Mouse (Mus musculus) limb, embryonic 10.5 days (tissue): ENCODE data around the gene Rps23. TPM values are rescaled to one million over a fixed set of nuclear protein-coding genes. Genes with fewer than 3 reads are reported as not detected.

ENCODE experiments used
- DNase-seq: peaks from one replicate; pipeline ENCODE4 v3.0.0-alpha.2; 2017; ENCODE audit warnings: low spot score
- H3K27ac ChIP-seq: fragments of 300-500 bp; sonication (generic); 2 replicates; pipeline ENCODE4 v1.5.1; 2016; ENCODE audit warnings: mild to moderate bottlenecking
- H3K27me3 ChIP-seq: fragments of 300-500 bp; sonication (generic); 2 replicates; pipeline ENCODE4 v1.6.1; 2016; ENCODE audit warnings: low read depth, mild to moderate bottlenecking; ENCODE audit not compliant: poor library complexity, severe bottlenecking
- H3K36me3 ChIP-seq: fragments of 300-500 bp; sonication (generic); 2 replicates; pipeline ENCODE4 v1.6.1; 2016; ENCODE audit warnings: mild to moderate bottlenecking, moderate library complexity
- H3K4me1 ChIP-seq: fragments of 300-500 bp; sonication (generic); 2 replicates; pipeline ENCODE4 v1.6.1; 2016
- H3K4me3 ChIP-seq: fragments of 300-500 bp; sonication (generic); 2 replicates; pipeline ENCODE4 v1.5.1; 2016; ENCODE audit warnings: mild to moderate bottlenecking, moderate library complexity
- H3K9me3 ChIP-seq: fragments of 300-500 bp; sonication (generic); replicated peaks from 2 replicates; pipeline ENCODE4 v1.6.1; 2016; ENCODE audit warnings: mild to moderate bottlenecking
- WGBS: fragments of 180-500 bp; shearing (Covaris S2); methylation state at CpG from one replicate; pipeline ENCODE4 v1.1.7; 2016; 5-methylcytosine and 5-hydroxymethylcytosine counted together
- polyA plus RNA-seq: library from polyadenylated mRNA; unstranded; fragments of >200 nt; fragmentation: Nextera tagmentation; extraction: Ambion mirVana; gene quantifications from 2 replicates; pipeline ENCODE4 v1.2.1, GENCODE M21; 2016

The Rps23 gene
- polyA plus RNA-seq, 1 experiment from 2014 or later, result 214 TPM

GRCm38 (mm10) chr13:90958894-90959293, 36.1 kb downstream of the Rps23 start:
- WGBS, result 70% methylated on average over 2 of the region's 2 CpGs
- Histone ChIP-seq H3K4me3 (no peak overlapping the region), H3K27me3 (no peaks in the 10 kb centered on the region), H3K36me3 (no peaks in the 10 kb centered on the region), H3K4me1 (no peaks in the 10 kb centered on the region), H3K9me3 (no peaks in the 10 kb centered on the region), H3K27ac (no peak overlapping the region)
- DNase-seq, result no peak

- no peaks in the 10 kb centered on the region for H3K9me3 ChIP-seq
- H3K27ac ChIP-seq, result no peak overlapping the region
- DNase-seq, result no peak
- no peak overlapping the region for H3K4me3 ChIP-seq
- no peaks in the 10 kb centered on the region for H3K27me3 ChIP-seq
- H3K4me1 ChIP-seq, result no peaks in the 10 kb centered on the region
- H3K36me3 ChIP-seq, result no peaks in the 10 kb centered on the region
- WGBS, result 93% methylated on average over 8 of the region's 8 CpGs
These were observed 37.8 kb downstream of the Rps23 start for GRCm38 (mm10) chr13:90960591-90960990.

- no peak for DNase-seq
- Histone ChIP-seq H3K36me3 (no peaks in the 10 kb centered on the region), H3K4me3 (no peak overlapping the region), H3K27me3 (no peaks in the 10 kb centered on the region), H3K27ac (no peak overlapping the region), H3K4me1 (peaks cover 4% of the 10 kb centered on the region; the same call in 1 of the 2 replicates), H3K9me3 (no peaks in the 10 kb centered on the region)
- WGBS, result 75% methylated on average over 10 of the region's 10 CpGs
These were observed 40.3 kb downstream of the Rps23 start for GRCm38 (mm10) chr13:90962836-90963760.

- H3K4me3 ChIP-seq, result no peak overlapping the region
- WGBS, result 92% methylated on average over 4 of the region's 4 CpGs
- no peak for DNase-seq
- H3K9me3 ChIP-seq, result no peaks in the 10 kb centered on the region
- H3K27me3 ChIP-seq, result no peaks in the 10 kb centered on the region
- H3K36me3 ChIP-seq, result no peaks in the 10 kb centered on the region
- H3K27ac ChIP-seq, result no peak overlapping the region
- peaks cover 4% of the 10 kb centered on the region; the same call in 1 of the 2 replicates for H3K4me1 ChIP-seq
These were observed 41.8 kb downstream of the Rps23 start for GRCm38 (mm10) chr13:90964511-90964910.

GRCm38 (mm10) chr13:90965996-90966395, 43.2 kb downstream of the Rps23 start:
- Histone ChIP-seq H3K9me3 (no peaks in the 10 kb centered on the region), H3K4me1 (peaks cover 4% of the 10 kb centered on the region; the same call in 1 of the 2 replicates), H3K36me3 (no peaks in the 10 kb centered on the region), H3K4me3 (no peak overlapping the region), H3K27me3 (no peaks in the 10 kb centered on the region), H3K27ac (no peak overlapping the region)
- 79% methylated on average over 8 of the region's 8 CpGs for WGBS
- DNase-seq, result no peak

- Histone ChIP-seq H3K27ac (0 out of 2 replicates have a peak overlapping the region, but pooled peaks have one; percentile 15), H3K9me3 (no peaks in the 10 kb centered on the region), H3K4me3 (no peak overlapping the region), H3K27me3 (no peaks in the 10 kb centered on the region), H3K36me3 (no peaks in the 10 kb centered on the region), H3K4me1 (peaks cover 4% of the 10 kb centered on the region; the same call in 1 of the 2 replicates)
- peak; percentile 85 for DNase-seq
- 8% methylated on average over 4 of the region's 4 CpGs for WGBS
These were observed 44.7 kb downstream of the Rps23 start for GRCm38 (mm10) chr13:90967422-90967821.

- WGBS, result 81% methylated on average over 4 of the region's 4 CpGs
- Histone ChIP-seq H3K9me3 (no peaks in the 10 kb centered on the region), H3K4me3 (no peak overlapping the region), H3K4me1 (peaks cover 10% of the 10 kb centered on the region; the same call in 1 of the 2 replicates), H3K27ac (no peak overlapping the region), H3K36me3 (no peaks in the 10 kb centered on the region), H3K27me3 (no peaks in the 10 kb centered on the region)
- DNase-seq, result no peak
These were observed 46.2 kb downstream of the Rps23 start for GRCm38 (mm10) chr13:90968940-90969339.

GRCm38 (mm10) chr13:90970259-90971017, 47.7 kb downstream of the Rps23 start:
- H3K4me3 ChIP-seq, result no peak overlapping the region
- no peak overlapping the region for H3K27ac ChIP-seq
- 85% methylated on average over 10 of the region's 10 CpGs for WGBS
- no peak for DNase-seq
- H3K9me3 ChIP-seq, result no peaks in the 10 kb centered on the region
- H3K36me3 ChIP-seq, result no peaks in the 10 kb centered on the region
- peaks cover 10% of the 10 kb centered on the region; the same call in 1 of the 2 replicates for H3K4me1 ChIP-seq
- no peaks in the 10 kb centered on the region for H3K27me3 ChIP-seq

- no peak for DNase-seq
- WGBS, result 50% methylated on average over 7 of the region's 7 CpGs
- H3K9me3 ChIP-seq, result no peaks in the 10 kb centered on the region
These were observed 50.7 kb downstream of the Rps23 start for GRCm38 (mm10) chr13:90973409-90973808.

More at GRCm38 (mm10) chr13:90973409-90973808, 50.7 kb downstream of the Rps23 start:
- Histone ChIP-seq H3K27me3 (no peaks in the 10 kb centered on the region), H3K4me3 (no peak overlapping the region), H3K4me1 (peaks cover 6% of the 10 kb centered on the region; the same call in 1 of the 2 replicates), H3K27ac (no peak overlapping the region), H3K36me3 (no peaks in the 10 kb centered on the region)

Other genes starting within 250 kb of the Rps23 start
- 0.30 TPM in 1 of 2 replicates, not detected in the other for gene Atp6ap1l, start 17.6 kb upstream of the Rps23 start, polyA plus RNA-seq